Mouse (Mus musculus) embryo, embryonic 11.5 days (tissue): ENCODE measurements around the gene Tstd2.
A peak's percentile ranks its signal among the peaks of the same experiment; 100 is the strongest.

ENCODE experiments used
- DNase-seq: peaks from one replicate; pipeline ENCODE4 v3.0.0-alpha.2; 2012; ENCODE audit warnings: low read depth, low spot score

The Tstd2 gene

DNA sequence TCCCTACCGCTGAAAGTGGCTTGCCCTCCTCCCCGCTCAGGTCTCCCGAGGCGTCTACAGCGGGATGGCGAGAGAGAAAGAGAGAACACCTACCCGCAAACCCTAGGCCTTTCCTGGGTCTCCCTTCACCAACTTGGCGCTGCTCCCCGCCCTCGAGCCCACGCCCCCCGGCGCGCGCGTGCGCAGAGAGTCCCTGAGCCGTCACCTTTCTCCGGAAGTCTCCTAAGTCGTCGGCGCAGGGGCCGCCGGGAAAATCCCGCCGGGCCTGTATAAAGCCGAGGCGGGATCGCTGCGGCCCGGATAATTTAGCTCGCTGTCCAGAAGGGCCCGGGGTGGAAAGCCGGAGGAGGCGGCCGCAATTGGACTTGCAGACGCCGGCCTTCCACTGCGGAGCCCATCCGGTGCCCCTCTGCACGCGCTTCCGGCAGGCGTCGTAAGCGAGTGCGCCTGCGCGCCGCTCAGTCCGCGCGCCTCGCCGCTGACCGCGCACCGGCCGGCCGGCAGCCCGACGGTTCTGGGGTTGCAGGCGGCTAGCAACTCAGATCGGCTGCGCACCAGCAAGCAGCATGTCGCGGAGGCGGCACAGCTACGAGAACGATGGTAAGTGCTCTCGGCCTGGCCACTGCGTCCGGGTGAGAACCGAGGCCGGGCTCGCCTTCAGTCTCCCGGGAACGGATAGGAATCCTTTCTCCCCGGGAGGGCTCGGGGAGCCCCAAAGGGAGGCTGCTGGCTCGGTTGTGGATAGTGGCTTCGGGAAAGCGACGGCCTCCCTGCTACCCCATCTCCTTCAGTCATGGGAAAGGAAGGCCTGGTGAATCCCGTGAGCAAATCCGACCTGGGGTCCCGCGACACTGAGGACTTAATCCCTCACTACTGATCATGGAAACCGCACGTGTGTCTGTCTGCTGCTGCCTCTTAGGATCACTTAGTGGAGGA, at the start of gene Tstd2, which contains the start of gene Ncbp1:
Gene Tstd2 (minus strand): TSS at position 408 of the 936 bp plus-strand sequence.
Gene Ncbp1 (plus strand): TSS at position 327 of the 936 bp plus-strand sequence.
- DNase-seq: peak; percentile 91

DNA sequence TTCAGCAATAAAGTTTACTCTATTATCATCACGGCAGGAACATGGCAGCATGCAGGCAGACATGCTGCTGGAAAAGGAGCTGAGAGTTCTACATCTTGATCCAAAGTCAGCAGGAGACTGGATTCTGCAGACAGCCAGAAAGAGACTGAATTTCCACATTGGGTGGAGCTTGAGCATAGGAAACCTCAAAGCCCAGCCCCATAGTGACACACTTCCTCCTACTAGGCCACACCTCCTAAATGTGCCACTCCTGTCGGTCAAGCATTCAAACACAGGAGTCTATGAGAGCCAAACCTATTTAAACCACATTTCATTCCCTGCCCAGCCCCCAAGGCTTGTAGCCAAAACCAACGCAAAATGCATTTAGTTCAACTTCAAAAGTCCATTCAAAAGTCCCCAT, 48.0 kb upstream of the Tstd2 start:
- no peak for DNase-seq

GRCm38 (mm10) chr4:46185890-46186289, 47.4 kb upstream of the Tstd2 start:
- DNase-seq: no peak

DNA sequence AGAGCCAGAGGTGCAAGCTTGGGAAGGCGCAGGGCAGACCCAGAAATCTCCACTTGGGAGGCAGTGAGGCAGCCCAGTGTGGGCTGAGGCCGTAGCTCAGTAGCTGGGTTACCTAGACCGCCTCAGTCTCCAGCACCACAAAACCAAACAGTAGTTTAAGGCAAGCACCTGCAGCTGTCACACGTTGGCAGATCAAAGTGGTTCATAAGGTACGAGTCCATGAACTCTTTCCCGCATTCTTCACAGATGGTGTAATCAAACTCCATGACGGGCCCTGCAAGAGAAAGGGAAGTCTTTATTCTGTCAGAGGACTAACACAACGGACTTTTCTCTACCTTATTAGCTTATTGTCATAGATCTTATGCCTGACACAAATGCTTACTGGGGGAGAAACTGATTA, 46.9 kb upstream of the Tstd2 start:
- no peak for DNase-seq

DNA sequence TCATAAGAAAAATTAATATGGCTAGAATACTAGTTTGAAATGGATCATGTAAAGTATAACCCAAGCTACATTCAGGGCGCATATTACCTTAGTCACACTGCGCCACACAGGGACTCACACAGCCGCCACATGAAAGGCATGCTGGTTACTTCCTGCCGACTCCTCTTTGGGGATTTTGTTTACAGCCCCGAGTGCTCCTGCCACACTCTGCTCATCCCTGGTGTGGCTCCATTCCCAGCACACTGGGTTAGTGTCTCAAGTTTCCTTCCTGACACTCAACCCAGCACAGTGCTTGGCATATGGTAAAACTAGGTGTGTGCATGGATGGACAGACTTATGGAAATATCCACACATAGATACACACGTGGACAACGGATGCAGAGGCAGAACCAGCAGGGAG, 43.7 kb upstream of the Tstd2 start:
- DNase-seq: no peak

GRCm38 (mm10) chr4:46181168-46181567, 42.7 kb upstream of the Tstd2 start:
- DNase-seq: peak; percentile 27

- DNase-seq: no peak
These were observed 39.0 kb upstream of the Tstd2 start for GRCm38 (mm10) chr4:46177496-46177895.

- DNase-seq: no peak
These were observed 38.5 kb upstream of the Tstd2 start for GRCm38 (mm10) chr4:46177018-46177417.

DNA sequence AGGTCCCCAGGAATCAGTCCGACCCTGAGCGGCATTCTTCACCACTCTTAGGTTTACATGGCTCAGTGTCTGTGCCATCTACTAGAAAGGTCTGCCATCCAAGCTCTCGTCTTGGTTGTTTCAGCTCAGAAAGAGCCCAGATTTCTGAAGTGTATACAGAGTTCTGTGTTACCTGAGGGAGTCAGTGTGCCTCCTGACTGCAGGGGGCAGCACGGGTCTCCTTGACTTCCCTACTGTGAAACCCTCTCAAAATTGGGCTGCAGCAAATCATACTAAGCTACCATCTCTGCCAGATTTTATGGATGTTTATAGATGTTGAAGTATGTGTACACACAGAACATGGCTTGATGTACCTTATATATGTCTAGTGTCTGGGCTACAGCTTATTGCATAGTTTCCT, 37.8 kb upstream of the Tstd2 start:
- no peak for DNase-seq

- no peak for DNase-seq
These were observed 33.3 kb upstream of the Tstd2 start for GRCm38 (mm10) chr4:46171761-46172160.

DNA sequence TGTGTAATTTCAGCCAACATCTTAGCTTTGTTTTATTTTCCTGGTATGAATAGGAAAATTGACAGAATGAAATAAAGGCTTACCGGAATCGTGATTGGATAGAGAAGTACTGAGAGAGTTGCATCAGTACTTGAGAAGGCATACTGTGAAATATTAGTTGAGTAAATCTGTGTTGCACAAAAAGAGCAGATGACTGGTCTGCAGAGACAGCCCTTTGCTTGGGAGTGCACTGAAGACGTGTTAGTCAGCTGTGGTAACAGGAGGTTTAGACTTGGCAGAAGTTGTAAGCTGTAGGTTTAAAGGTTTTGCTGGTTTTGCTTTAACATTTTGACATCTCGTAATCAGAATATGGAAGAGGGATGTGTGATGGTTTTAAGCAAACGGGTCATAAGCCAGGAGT, 27.3 kb upstream of the Tstd2 start:
- DNase-seq: no peak

- no peak for DNase-seq
These were observed 25.5 kb upstream of the Tstd2 start for GRCm38 (mm10) chr4:46164027-46164426.

- DNase-seq: no peak
These were observed 13.5 kb upstream of the Tstd2 start for GRCm38 (mm10) chr4:46151903-46152544.

GRCm38 (mm10) chr4:46146881-46147280, 8.4 kb upstream of the Tstd2 start:
- no peak for DNase-seq

GRCm38 (mm10) chr4:46144323-46144722, 5.8 kb upstream of the Tstd2 start:
- no peak for DNase-seq

DNA sequence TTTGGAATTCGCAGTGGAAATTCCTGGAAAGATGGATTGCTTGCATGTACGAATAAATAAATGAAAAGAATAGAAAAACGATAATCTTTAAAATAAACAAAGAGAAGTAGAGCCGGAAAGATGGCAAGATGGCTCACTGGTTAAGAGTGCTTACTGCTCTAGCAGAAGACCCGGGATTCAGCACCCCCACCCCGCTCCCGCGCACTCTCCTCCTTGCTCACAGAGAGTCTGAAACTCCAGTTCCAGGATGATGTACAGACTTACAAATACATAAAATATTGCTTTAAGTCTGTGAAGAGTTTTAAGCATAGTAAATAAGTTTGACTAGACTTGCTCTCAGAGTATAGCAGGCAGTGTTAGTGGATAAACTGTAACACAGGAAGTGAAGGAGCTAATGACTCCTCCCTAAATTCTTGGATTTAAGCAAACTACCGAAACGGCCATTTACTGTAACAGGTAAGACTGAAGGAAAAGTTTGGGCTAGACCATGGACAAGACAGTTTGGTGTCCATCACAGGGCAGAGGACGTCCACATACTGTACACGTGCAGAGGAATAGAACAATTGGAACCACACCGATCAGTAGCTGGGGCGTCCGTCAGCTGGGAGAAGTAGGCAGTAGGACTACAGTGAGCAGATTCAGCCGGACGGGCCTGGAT, 736 bp downstream of the Tstd2 start:
- no peak for DNase-seq

DNA sequence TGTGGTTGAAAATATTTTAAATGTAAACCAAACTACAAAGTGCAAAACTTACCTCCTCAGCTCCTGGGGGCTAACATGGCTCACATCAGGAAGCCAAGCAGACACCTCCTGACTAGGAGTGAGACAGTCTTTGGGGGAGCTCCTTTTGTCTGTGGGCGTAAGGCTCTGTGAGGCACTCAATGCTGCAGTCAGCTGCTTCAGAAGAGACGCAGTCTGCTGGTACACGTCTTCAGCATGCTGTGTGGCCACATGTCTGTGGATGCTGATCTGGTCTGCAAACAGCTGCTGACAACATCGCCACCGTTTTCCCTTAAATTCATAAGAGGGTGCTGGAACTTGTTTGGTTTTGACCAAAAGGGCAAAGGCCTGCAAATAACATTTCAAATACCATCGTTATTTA, 6.7 kb downstream of the Tstd2 start:
- no peak for DNase-seq

DNA sequence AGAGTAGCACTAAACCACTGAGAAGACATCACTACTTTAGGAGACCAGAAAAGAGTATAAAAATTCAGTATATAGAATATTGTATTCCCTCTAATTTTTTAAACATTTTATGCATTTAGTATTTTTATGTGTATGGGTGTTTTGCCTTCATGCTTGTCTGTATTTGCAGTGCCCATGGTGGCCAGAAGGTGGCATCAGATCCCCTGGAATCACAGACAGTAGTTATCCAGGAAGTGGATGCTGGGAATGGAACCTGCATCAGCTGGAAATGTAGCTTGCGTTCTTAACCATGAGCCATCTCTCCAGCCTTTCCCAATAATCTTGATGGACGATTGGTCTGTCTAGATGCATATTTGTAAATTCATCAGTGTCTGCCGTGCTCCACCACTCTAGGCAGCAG, 8.3 kb downstream of the Tstd2 start:
- peak; percentile 48 for DNase-seq

- DNase-seq: no peak
These were observed 9.0 kb downstream of the Tstd2 start for GRCm38 (mm10) chr4:46129311-46130004.

DNA sequence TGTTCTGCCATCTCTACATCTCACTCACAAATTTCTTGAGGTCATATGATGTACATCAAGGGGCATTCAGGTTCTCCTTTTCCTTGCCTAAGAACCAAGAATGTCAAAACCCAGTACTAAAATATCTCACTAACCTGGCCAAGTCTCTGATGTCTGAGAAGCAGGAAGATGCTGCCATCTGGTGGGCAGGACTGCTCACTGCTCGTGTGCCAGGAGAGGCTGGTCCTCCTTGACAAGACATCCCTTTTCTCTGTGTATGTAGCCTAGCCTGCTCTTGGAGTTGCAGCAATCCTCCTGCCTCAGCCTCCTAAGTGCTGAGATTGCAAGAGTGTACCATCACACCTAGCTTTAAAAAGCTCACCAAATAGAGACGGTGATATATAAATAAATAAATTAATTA, 12.0 kb downstream of the Tstd2 start:
- peak; percentile 59 for DNase-seq

- DNase-seq: no peak
These were observed 15.1 kb downstream of the Tstd2 start for GRCm38 (mm10) chr4:46123358-46123757.

- DNase-seq: no peak
These were observed 17.7 kb downstream of the Tstd2 start for GRCm38 (mm10) chr4:46120767-46121166.
